Mouse (Mus musculus) left cerebral cortex, postnatal 14 days (tissue): ENCODE measurements around the gene Eva1c. TPM values are rescaled to one million over a fixed set of nuclear protein-coding genes. Genes with fewer than 3 reads are reported as not detected.

Source experiments
- DNase-seq, 2 experiments: peaks; one replicate each; pipeline ENCODE4 v3.0.0; 2021 to 2022; ENCODE audit warnings: low spot score in 2 of 2, mixed read lengths in 1 of 2
- intact Hi-C: fragments of 180-260 bp; cut with DNase I; formaldehyde crosslinking; loops from one replicate; pipeline ENCODE4 v1.15.1; 2025
- microRNA-seq, 2 experiments: library from miRNA; unstranded; fragments of <30 nt; microRNA quantifications; one replicate each; pipeline ENCODE4 v1.2.0; 2022
- total RNA-seq, 2 experiments: library from RNA; stranded (reverse); gene quantifications; 2 replicates each; pipeline ENCODE4 v1.2.3; 2021

Gene Eva1c
- total RNA-seq, 2 experiments from 2014 or later = 1.6 to 2.1 TPM

DNA sequence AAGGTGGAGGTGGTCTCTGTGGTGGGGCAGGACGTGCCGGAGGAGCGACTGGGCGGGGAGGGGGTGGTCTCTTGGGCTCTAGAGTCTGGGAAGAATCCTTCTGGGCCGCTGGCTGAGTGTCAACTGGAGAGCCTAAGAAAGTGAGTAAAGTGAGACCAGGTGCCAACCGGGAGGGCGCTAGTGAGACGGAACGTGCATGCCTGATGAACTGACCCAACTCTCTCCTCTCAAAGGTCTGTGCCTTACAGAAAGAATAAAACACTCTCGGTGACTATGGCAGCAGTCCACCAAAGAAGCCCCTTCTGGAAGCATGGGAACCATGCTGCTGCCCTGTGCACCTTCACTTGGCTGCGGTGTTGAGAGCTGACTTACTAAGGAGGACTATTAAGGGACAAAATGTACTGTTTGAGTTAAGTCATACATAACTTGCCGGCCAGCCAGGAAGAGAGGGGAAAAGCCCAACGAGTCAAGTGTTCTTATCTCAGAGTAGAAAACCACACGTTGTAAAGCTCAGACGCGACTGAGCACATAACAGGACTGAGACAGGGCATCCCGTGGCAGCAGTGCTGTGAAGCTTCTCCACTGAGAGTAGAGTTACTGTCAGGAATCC lies 123.9 kb downstream of the Eva1c start:
- intact Hi-C loops = no loop called here
- DNase-seq = no peak

DNA sequence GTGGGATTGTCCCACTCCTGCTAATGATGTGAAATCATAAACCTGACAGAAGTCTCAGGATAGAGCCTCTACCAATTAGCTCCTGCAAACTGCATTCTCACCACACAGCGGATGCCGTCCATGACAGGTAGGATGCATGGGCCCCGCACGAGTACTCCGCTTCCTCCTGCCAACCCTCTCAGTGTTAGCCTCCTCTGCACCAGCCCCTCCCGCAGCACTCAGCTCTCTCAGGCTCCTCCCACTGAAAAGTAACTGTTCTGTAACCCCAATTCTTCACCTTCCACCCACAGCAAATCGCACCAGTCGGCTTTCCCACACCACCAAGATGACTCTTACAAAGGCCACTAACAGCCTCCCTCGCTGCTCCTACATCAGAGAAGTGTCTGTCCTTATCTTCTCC lies 126.6 kb downstream of the Eva1c start:
- intact Hi-C loops = no loop called here
- no peak for DNase-seq

DNA sequence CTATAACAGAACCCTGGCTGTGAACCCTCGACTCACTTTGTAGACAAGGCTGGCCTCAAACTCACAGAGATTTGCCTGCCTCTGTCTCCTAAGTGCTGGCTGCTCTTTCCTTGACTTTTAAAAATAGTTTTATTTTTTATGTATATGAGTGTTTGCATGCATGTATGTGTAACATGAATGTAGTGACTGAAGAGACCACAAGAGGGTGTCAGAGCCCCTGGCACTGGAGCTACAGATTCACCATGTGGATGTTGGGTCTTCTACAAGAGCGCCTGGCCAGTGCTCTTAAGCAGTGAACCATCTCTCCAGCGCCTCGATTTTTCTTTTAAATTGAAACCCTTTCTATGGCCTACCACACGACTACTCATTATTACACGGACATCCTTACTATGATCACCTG lies 127.3 kb downstream of the Eva1c start:
- no peak for DNase-seq
- intact Hi-C loops = no loop called here

Small RNAs within 50 kb of the gene (microRNA-seq; reads per million reads assigned to microRNA genes)
- gene Gm22933 = 0 reads per million in 2 experiments

Other genes starting within 250 kb of the Eva1c start
- 1 to 10 TPM; 6.1 to 8.4 TPM for gene Mis18a, start 99.3 kb upstream of the Eva1c start, total RNA-seq
- under 1 TPM; 0.72 TPM for gene Mrap, start 88.5 kb upstream of the Eva1c start, total RNA-seq
- gene Urb1, start 16.3 kb upstream of the Eva1c start, total RNA-seq = 10 to 100 TPM; 14.2 to 15.9 TPM
- 10 to 100 TPM; 34.2 to 38.7 TPM for gene Cfap298, start 108.4 kb downstream of the Eva1c start, total RNA-seq
- 100 to 1,000 TPM; 270 to 273 TPM for gene Synj1, start 184.6 kb downstream of the Eva1c start, total RNA-seq
- gene Paxbp1, start 217.8 kb downstream of the Eva1c start, total RNA-seq = 10 to 100 TPM; 49.6 to 54.3 TPM